Mouse (Mus musculus): ENCODE data around the gene Clstn3. TPM values are rescaled to one million over a fixed set of nuclear protein-coding genes. Genes with fewer than 3 reads are reported as not detected.
"Not testable (repeated sequence)": the region's sequence is repeated elsewhere in the genome, so short reads cannot be mapped to it uniquely, and the experiment has no call there.

Clstn3 gene
- polyA plus RNA-seq, 1 experiment, result 0.31 TPM

DNA sequence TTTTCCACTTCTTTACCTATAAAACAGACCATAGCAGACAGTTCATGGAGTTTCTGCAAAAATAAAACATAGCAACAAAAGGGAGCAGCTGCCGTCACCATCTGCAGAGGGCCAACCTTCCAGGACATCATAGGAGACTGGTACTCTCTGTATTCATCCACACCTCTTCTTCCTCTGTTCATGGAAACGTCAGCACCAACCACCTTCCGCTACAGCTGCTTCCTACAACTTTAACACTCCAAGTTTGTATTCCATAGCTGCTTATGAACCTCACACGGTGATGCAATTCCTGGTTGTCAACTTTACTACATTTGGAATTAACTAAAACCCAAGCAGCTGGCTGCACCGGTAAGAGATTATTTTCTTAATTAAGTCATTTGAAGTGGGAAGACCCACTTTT lies 56.2 kb downstream of the Clstn3 start:
- no peak for TF ChIP-seq GATA1 (IDR thresholded peaks at IDR 0.05; ENCODE audit: low read length)
- no peak for TF ChIP-seq TAL1 (IDR thresholded peaks at IDR 0.05; ENCODE audit: low read length)
- no peaks in the 10 kb centered on the region for H3K27me3 ChIP-seq (ENCODE audit: control insufficient read depth)
- H3K36me3 ChIP-seq (ENCODE audit: control insufficient read depth), result peaks cover 45% of the 10 kb centered on the region
- peaks cover 5% of the 10 kb centered on the region for H3K4me1 ChIP-seq (ENCODE audit: control insufficient read depth)
- H3K9me3 ChIP-seq (ENCODE audit: control insufficient read depth, low read length), result no peaks in the 10 kb centered on the region
- no peak overlapping the region for H3K4me3 ChIP-seq (replicated peaks)

DNA sequence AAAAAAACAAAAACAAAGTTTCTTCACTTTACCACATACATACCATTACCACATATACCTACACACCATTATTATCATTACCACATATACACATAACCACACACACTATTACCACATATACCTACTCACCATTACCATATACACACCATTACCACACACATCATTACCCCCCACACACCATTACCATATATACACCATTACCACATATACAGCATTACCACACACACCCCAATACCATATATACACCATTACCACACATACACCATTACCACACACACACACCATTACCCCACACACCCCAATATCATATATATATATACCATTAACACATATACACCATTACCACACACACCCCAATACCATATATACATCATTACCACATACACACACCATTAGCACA lies 57.4 kb downstream of the Clstn3 start:
- H3K4me3 ChIP-seq (replicated peaks), result no peak overlapping the region
- H3K4me1 ChIP-seq (ENCODE audit: control insufficient read depth), result no peaks in the 10 kb centered on the region
- H3K36me3 ChIP-seq (ENCODE audit: control insufficient read depth), result peaks cover 51% of the 10 kb centered on the region
- no peaks in the 10 kb centered on the region for H3K27me3 ChIP-seq (ENCODE audit: control insufficient read depth)
- H3K9me3 ChIP-seq (ENCODE audit: control insufficient read depth, low read length), result no peaks in the 10 kb centered on the region
- TF ChIP-seq GATA1 (IDR thresholded peaks at IDR 0.05; ENCODE audit: low read length) (no peak), TAL1 (IDR thresholded peaks at IDR 0.05; ENCODE audit: low read length) (no peak)

DNA sequence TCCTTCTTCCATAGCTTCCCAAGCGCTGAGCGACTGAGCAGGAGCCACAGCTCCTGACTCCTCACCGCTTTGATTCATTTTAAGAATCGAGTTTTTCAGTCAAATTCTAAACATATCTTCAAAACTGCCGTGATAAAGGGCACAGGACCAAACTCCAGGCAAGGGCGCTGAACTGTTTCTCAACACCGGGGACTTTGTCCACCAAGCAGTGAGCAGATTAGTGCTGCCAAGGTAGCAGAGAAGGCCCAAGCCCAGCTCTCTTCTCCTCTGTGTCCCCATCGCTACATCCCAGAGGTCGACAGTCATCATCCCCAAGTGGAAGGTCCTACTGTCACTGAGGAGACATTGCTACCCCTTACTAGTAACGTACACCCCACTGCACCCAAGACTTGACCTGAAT lies 58.3 kb downstream of the Clstn3 start:
- Histone ChIP-seq H3K36me3 (ENCODE audit: control insufficient read depth) (peaks cover 56% of the 10 kb centered on the region), H3K4me1 (ENCODE audit: control insufficient read depth) (no peaks in the 10 kb centered on the region), H3K4me3 (replicated peaks) (no peak overlapping the region), H3K27me3 (ENCODE audit: control insufficient read depth) (no peaks in the 10 kb centered on the region), H3K9me3 (ENCODE audit: control insufficient read depth, low read length) (no peaks in the 10 kb centered on the region)
- TF ChIP-seq GATA1 (IDR thresholded peaks at IDR 0.05; ENCODE audit: low read length) (no peak), TAL1 (IDR thresholded peaks at IDR 0.05; ENCODE audit: low read length) (no peak)

DNA sequence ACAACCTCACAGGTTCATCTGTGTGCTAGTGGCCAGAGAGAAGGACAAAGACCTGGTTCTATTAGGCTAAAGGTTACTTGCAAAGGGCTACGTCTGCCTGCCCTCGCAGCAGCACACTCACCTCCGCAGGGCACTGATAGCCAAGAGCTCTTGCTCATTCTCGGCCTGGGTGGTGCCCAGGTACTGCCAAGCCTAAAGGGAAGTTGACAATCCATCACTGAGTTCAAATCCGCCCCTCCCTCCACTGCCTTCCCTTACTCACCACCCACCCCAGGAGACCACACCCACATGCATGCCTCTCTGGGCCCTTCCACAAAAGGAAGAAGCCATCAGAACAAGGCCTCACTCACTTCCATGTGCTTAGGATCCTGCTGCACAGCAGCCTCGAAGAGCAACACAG lies 64.9 kb downstream of the Clstn3 start:
- H3K36me3 ChIP-seq (ENCODE audit: control insufficient read depth), result peaks cover 83% of the 10 kb centered on the region
- no peak overlapping the region for H3K4me3 ChIP-seq (replicated peaks)
- no peaks in the 10 kb centered on the region for H3K4me1 ChIP-seq (ENCODE audit: control insufficient read depth)
- H3K9me3 ChIP-seq (ENCODE audit: control insufficient read depth, low read length), result peaks cover 6% of the 10 kb centered on the region
- no peaks in the 10 kb centered on the region for H3K27me3 ChIP-seq (ENCODE audit: control insufficient read depth)
- TF ChIP-seq TAL1 (IDR thresholded peaks at IDR 0.05; ENCODE audit: low read length) (no peak), GATA1 (IDR thresholded peaks at IDR 0.05; ENCODE audit: low read length) (no peak)

DNA sequence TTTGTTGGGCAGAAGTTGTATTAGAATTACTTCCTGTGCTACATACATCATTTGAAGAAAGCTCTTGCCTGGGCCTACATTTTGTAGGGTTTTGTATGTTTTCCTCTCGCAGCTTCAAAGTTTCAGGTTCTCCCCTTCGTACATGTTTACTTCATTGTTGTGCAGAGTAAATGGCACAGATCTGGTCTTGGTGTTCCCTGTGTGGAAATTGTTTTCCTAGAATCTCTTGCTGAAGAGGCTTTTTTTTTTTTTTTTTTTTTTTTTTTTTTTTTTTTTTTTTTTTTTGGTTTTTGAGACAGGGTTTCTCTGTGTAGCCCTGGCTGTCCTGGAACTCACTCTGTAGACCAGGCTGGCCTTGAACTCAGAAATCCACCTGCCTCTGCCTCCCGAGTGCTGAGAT lies 69.6 kb downstream of the Clstn3 start:
- H3K9me3 ChIP-seq (ENCODE audit: control insufficient read depth, low read length); H3K4me3 ChIP-seq (replicated peaks); H3K4me1 ChIP-seq (ENCODE audit: control insufficient read depth); H3K27me3 ChIP-seq (ENCODE audit: control insufficient read depth): not testable (repeated sequence)
- H3K36me3 ChIP-seq (ENCODE audit: control insufficient read depth), result peaks cover 40% of the 10 kb centered on the region

Other genes starting within 250 kb of the Clstn3 start
- gene Vmn2r27, start 232.9 kb downstream of the Clstn3 start, polyA plus RNA-seq (2012), result not detected in 2 replicates
- gene Cd163, start 160.1 kb downstream of the Clstn3 start, polyA plus RNA-seq (2012), result not detected in 2 replicates
- gene Pex5, start 49.7 kb downstream of the Clstn3 start, polyA plus RNA-seq (2012), result 0.24 and 0.42 TPM in 2 replicates
- gene C1rl, start 28.3 kb upstream of the Clstn3 start, polyA plus RNA-seq (2012), result not detected in 2 replicates
- 0.03 TPM in 2 replicates for gene C1ra, start 47.6 kb upstream of the Clstn3 start, polyA plus RNA-seq (2012)
- 0.01 TPM in 1 of 2 replicates, not detected in the other for gene C1s1, start 77.6 kb upstream of the Clstn3 start, polyA plus RNA-seq (2012)
- not detected in 2 replicates for gene C1rb, start 105.5 kb upstream of the Clstn3 start, polyA plus RNA-seq (2012)
- gene C1s2, start 171.3 kb upstream of the Clstn3 start, polyA plus RNA-seq (2012), result not detected in 2 replicates
- 15.9 and 16.0 TPM in 2 replicates for gene Lpcat3, start 198.2 kb upstream of the Clstn3 start, polyA plus RNA-seq (2012)
- gene Emg1, start 247.4 kb upstream of the Clstn3 start, polyA plus RNA-seq (2012), result 13.7 and 19.1 TPM in 2 replicates
- gene Phb2, start 247.5 kb upstream of the Clstn3 start, polyA plus RNA-seq (2012), result 19.9 and 21.8 TPM in 2 replicates